Mouse (Mus musculus) colon, adult 2 months (tissue): ENCODE measurements around the gene Gvin1. TPM values are rescaled to one million over a fixed set of nuclear protein-coding genes. Genes with fewer than 3 reads are reported as not detected.

Experiments used
- polyA plus RNA-seq: library from polyadenylated mRNA; depleted of rRNA; stranded (reverse); fragments of >200 nt; gene quantifications from 2 replicates; pipeline ENCODE4 v1.2.3, GENCODE M21; 2012; rRNA removed

Gene Gvin1
- polyA plus RNA-seq: 0.17 TPM in 1 of 2 replicates, not detected in the other

DNA sequence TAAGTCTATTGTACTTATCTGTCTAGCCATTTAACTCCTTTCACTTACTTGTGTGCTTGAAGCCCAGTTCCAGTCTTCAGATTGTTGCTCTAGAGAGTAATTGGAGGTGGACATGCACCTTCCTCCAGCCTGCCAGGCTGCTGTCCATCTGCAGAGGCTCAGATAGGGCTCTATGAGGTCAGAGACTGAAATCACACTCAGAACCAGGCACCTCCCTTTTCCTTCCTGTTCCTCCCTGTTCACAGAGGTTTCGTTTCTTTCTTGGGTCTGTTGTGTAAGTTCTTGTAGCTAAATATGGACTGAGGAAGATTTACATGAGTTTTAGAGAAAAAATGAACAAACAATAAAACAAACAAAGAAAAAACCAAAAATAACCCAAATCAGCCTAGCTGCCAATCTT, at the start of gene Gvin1:
Gene Gvin1 (minus strand): TSS at position 150 of the 400 bp plus-strand sequence.

